Mouse (Mus musculus) thymus, postnatal 36 days (tissue): ENCODE data around the gene Ttc41.

Experiments
- DNase-seq, 2 experiments: peaks; one replicate each; pipeline ENCODE4 v3.0.0; 2022; ENCODE audit warnings: mixed read lengths in 2 of 2

The Ttc41 gene

DNA sequence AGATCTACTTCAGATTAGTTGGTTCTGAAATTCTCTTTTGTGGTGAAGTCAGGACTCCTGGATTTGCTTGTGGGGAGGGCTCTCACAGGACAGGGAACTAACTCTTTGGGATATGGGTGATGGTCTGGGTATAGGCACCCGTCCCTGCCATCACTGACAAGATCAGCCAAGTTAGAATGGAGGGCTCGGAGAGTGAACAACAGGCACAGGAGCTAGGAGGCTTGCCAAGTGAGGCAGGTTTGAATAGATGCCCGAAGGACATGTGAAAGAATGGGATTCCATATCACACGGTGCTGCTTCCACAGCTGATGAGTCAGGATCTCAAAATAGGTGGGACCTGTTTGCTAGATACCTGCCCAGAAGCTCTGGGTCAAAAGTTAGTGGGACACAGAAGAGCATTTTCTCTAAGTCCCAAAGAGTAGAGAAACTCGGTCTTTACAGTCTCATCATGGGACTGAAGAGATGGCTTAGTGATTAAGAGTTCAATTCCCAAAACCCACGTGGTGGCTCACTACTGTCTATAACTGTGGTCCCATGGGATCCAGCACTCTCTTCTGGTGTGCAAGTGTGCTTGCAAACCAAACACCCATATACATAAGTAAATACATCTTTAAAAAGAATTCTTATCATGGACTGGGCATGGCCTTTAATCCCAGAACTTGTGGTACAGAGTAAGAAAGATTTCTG is 50.3 kb downstream of the Ttc41 start:
- DNase-seq, result no peak

DNA sequence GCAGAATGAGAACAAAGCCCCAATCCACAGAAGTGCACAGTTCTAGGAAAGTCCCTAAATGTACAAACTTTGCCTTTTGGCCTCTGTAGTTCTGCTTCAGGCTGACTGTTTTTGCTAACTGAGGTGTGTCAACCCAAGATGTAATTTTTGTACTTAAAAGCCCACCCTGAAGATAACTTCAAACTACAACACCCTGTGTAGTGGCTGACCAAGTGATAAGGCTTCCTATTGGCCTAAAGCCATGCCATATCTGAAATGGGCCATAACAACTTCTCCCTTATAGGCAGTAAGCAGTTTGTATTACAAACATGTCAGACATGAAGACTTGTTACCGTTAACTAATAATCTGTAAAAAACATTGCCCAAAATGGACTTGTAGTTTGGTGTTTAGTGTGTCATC is 52.1 kb downstream of the Ttc41 start:
- DNase-seq, result no peak

DNA sequence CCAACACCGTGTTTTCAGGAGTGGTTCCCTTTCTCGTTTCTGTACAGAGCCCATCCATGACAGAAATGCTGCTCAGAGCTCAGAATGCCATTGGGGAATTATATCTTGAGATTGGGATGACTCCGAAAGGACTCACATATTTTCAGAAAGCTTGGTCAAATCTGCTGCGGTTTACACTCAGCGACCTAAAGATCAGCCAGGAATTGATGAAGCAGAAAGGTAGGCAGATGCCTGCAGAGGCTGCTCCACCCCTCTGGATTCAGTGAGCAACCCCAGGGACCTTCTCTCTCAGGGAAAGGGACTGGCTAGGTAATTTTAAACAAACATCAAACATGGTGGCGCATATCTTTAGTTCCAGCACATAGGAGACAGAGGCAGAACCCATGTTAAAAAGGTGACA is 52.6 kb downstream of the Ttc41 start:
- DNase-seq, result no peak

DNA sequence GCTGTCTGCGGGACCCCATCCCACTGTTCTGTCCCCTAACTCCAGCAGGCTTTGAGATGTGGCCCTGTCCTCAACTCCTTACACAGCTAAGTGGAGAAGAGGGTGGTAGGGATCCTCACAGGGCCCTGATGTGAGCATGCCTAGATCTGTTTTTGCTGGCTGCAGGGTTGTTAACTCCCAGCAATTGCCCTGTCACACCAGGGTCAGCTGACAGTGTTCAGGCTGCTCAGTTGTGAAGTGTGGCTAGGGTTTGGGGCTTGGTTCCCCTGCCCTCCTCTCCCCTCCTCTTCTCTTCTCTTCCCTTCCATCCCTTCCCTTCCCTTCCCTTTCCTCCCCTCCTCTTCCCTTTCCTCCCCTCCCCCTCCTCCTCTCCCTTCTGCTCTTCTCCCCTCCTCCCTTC is 55.6 kb downstream of the Ttc41 start:
- DNase-seq, result no peak

DNA sequence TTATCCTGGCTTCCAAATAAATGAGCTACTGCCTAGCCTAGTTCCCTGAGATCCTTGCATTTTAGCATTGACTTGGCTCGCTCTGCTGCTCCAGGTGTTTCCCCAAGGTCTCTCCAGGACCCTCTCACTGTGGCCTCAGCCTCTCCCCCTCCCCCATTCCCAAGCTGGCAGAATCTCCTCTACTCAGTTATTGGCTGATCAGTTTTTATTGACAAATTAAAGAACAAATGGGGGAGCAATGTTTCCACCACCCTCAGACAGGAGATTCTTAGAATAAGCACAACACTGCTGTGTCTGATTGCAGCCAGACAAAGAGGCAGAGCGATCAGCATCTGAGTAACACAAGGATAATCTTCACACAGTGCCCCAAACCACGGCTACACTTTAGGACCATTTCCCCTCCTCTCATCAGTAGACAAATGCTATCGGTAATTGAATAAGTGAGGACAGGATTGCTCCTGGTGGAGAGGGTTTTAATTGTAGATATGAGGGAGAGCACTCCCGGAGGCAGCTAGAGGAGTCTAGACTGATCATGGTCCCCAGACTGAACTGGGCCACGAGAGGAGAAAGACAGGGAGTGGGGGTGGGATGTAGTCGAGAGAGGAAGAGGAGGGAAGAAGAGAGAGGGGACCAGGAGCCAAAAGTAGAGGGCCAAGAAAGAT is 56.2 kb downstream of the Ttc41 start:
- DNase-seq, result no peak

DNA sequence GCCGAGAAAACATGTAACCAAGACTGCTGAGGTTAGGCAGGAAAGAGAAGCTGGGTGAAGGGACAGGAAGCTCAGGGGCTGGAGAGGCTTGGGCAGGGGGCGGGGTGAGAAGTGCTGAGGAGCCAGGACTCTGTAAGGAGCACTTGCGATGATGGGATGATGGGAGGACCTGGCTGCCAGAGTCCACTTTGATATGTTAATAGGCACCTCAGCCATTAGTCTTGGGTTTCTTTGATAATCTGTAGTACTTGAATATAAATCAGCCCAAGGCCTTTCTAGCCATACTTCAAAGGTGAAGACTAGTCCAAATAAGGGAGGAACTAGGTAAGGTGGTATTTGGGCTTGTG is 56.7 kb downstream of the Ttc41 start:
- DNase-seq, result no peak

DNA sequence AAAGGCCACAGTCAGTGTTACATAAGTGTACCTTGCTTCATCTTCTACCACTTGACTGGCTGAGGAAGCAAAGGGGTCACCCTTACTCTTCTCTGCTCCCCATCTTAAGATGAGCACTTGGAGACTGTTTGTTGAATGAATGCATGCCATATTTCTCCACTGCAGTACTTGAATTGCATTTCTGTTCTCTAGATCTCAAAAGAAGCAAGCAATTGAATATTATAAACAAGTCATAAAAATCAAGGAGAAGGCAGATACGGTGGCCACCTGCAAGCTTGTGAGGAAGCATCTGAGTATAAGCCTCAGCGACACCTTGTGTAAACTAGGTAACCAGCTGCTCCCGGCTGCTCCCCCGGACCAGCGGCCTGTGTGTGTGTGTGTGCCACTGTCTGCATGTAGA is 58.1 kb downstream of the Ttc41 start, which contains the start of gene Gm49358:
Gene Gm49358 (plus strand): TSS at position 301 of the 400 bp plus-strand sequence.
- no peak for DNase-seq

DNA sequence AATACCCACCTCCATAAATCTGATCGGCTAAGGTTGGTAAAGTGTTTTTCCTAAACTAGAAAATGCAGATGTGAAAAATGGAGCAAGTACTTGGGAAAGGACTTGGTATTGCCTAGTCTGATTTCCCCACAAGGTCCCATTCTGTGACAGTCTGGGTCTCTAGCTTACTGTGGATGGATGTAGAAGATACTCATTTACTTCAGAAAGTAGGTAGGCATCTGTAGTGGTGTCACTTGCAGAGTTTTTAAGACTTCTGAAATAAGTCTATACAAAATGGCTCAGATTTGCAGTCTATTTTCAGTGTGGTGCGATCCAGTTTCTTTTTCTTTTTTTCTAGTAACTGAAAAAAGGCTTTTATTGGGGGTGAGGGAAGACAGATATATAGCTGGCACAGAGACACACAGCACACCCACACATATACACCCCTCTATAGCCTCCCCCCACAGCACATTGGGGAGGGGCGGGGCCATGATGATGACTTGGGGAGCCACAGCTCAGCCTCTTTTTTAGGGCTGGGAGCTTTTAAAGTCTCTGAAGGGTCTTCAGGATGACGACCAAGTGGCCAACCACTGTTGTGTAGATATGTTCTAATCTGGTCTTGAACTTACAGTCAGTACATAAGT is 59.8 kb downstream of the Ttc41 start:
- DNase-seq, result no peak

DNA sequence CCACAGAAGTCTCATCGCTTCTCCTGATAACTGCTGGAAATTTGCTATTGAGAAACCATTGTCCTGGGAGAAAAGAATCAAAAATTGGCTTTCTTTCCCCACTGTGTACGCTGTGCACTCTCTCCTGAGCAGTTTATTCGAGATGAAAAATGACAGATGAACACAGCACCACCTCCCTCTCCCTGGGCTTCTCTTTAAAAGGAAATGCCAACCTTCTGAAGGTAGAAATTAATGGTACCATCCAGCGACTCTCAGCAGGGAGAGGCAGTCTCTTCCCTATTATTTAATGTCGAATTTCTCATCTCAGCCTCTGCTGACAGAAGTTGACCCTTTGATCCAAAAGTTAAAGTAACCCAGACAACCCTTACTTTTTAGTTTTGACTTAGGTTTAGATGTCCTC is 63.6 kb downstream of the Ttc41 start:
- no peak for DNase-seq

DNA sequence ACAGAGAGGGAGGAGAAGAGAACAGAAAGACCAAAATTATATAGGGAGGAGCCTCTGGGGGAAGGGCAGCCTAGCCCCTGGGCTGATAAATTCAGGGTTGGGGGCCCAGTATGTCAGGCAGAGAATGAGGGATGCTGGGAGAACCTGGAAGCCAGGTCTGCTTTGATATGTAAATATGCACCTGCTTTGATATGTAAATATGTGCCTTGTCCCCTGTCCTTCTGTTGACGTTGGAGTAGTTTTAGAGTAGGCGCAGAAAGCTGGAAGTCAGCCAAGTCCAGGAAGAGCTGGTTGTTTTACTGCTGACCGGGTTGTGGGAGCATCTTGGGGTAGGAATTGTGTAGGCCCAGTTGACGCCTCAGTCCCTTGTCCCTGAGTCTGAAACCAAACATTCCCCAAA is 64.2 kb downstream of the Ttc41 start:
- DNase-seq, result no peak

DNA sequence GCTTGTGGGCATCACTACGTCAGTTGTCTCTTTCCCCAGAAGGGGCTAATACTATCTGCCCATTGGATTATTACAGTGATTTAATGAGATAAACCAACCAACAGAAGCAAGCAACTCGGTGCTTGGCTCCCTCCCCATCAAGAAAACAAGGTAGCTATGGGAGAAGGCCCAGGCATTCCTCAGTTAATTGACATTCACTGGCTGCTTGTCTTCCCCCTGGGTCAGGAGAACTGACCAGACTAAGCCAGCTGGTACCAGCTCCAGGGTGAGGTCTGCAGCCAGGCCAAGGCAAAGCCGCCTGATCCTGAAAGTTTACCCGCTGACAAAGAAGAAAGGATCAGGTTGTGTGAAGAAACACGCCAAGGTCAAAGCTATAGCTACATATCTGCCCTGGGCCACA is 66.1 kb downstream of the Ttc41 start:
- DNase-seq, result no peak

DNA sequence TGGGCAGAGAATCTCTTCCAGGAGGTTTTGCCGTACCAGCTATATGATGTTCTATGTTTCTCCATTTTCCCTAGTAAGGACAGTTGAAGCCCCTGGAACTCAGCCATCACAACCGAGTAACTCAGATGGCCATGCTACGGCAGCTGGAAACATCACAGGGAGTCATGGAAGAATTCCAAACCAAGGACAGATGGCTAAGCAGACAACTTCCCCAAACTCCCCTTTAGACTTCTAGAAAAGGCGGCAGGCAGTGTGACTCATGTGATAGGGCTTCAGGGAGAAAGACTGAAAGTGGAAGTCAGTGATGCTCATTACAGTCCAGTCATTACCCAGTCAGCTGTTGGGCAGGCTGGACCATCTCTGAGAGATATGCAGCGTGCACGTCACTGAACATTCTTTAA is 66.6 kb downstream of the Ttc41 start:
- no peak for DNase-seq

DNA sequence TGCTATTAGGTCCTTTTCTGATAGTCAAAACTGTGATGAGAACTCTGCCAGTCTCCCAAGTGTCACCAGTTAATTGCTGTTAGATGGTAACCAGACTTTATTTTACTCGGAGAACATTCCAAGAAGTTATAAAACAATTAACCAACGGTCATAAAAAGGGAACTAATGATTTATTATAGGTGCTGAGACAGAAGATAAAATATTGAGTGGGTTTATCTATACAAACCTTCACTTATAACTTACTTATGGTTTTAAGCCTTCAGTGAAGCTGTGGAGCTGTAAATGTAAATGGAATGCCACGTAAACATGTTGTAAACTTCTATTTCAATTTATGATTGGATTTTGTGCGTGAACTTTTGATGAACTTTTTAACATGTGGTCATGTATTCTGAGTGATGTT is 67.7 kb downstream of the Ttc41 start:
- no peak for DNase-seq

DNA sequence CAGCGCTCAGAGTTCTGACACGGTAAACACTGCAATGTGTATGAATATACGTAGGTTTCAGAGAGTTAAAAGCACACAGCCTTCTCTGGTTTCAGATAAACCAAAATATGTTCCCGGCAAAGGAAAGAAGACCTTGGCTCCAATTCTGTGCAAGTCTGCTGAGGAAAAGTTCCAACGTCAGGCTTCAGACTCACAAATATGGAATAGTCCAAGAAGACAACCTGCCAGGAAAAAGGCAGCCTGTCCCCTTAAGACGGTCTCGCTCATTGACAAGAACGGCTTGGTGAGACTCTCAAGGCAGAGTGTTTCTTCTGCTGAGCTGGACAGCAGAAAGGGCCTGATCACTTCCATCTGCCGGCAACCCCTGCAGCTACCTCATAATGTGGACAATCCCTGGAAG is 70.7 kb downstream of the Ttc41 start:
- no peak for DNase-seq

DNA sequence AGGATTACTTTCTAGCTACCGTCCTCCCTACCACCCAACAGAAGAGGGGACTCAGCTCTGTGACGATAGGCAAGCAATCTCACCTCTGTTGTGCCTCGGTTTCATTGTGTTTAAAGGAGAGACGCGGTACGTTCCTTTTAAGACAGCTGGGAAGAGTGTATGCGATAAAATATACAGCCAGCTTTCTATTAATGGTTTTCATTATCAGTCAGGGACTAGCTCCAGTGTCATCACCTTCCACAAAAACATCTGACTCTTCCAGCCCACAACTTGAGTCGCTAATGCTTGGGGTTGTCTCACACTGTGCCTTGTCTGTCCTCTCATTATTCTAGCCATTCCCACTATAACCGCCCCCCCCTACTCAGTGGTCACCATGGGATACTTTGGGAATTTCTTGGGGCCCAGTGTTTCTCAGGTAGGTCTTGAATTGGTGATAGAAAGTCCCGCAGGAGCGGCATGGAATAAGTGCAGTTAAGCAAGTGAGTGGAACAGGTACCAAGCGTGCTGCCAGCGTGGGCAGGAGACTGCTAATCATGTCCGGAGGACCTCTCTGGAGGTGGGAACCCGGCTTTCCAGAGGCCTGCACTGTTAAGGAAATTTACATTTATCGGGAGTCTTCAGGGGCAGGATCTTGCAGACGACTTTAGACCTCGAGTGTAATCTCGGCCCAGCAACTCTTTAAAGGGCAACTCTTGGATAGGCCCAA is 72.2 kb downstream of the Ttc41 start:
- no peak for DNase-seq

DNA sequence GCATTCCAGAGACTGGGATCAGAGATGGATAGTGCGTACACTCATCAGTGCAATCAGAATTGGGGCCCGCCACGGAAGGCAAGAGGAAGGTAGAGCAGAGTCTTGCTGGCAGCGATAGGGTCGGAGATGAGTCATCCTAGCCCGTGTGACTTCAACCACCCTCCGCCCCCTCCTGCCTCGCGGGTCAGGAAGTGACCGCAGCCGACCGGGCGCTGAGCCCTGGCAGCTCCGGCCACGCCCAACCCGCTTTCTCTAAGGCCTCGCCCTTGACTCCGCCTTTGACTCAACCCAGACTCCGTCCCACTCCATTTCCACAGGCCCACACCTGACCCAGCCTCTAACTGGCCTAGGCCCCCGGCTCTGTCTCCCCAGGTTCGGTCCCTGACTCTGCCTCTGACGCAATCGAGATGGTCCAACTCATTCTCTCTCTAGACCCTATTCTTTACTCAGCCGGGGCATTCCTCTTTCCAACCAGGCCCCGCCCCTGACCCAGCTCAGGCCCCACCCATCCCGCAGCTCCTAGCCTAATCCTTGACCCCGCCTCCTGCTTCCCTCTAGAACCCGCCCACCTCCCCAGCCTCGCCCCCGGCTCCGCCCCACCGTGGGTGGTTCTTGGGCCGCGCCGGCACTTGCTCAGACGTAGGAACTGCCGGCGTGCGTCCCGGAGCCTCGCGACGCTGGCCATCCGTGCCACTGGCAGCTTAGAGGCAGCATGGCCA is 72.9 kb downstream of the Ttc41 start, which contains the start of gene Nt5dc3:
Gene Nt5dc3 (plus strand): TSS at position 608 of the 719 bp plus-strand sequence.
- peak; percentile 96 to 97 for DNase-seq

DNA sequence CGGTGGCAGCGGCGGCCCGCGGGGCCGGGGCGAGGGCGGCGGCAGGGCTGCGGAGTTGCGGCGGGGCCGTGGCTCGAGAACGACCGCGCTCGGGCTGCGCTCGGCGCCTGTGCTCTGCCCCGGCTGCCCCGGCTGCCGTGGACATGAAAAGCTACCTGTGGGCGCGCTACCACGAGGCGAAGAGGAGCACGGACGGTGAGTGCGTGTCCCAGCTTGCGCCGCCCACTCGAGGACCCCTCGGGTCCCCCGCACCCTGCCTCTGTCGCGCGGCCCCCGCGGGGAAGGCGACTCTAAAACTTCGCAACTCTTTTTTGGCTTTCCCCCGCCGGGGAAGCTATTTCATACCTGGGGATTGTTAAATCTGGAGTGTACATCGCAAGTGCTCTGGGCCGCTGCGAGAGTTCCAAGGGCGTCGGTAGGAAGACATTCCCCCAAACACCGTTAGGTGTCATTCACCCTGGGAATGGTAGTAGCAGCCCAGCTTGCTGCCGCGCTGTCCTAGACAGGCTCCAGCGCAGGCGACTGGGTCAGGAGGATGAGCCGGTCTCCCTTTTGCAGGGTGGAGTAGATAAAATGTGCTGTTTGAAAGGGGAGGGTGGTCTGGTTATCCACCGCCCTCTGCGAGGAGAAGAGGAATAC is 73.6 kb downstream of the Ttc41 start:
- peak in 1 of 2 experiments; percentile 31 for DNase-seq

DNA sequence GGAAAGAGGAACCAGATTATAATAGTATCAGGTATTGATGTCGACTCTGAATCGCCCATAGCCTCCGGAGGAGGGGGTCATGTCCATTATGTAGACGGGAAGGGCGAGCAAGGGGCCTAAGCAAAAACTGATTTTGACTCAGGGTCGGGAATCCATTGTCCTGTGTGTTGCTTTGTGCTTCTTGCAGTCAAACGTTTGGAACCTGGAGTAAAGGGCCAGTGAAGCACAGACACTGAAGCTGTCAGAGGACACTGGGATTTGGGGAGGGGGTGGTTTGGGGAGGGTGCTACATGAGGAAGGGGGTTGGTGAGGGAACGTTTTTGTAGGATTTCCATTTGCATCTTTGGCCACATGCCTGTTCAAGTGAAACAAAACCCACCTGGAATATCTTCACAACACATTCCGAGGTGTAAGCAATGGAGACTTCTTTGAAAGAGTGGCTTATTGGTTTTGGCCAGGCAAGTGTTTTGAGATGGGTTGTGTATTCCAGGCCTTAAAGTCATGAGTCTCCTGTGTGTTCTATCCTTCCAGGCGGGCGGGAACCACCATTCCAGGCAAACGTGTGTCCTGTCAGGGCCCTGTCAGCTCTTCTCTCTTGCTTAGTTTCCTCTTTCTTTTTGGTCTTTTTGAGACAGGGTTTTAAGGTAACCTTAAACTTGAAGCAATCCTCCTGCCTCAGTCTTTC is 74.3 kb downstream of the Ttc41 start:
- DNase-seq, result no peak

DNA sequence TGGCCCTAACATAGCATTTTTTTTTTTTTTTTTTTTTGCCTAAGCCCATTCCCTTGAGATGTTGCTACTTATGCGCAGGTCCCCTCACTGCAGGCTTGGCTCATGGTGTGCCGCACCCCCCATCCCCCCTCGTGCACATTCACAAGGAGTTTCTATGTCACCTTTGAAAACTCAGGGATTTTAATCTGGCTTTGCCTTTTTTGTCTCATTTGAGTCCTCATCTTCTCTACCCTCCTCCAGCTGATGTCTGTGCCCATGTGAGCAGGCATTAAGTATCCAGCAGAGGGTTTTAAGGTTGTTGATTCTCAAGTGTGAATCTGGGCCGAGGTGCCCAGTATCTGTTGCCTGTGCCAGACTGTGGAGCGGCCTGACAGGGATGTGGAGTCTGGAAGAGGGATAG is 76.0 kb downstream of the Ttc41 start:
- DNase-seq, result no peak

DNA sequence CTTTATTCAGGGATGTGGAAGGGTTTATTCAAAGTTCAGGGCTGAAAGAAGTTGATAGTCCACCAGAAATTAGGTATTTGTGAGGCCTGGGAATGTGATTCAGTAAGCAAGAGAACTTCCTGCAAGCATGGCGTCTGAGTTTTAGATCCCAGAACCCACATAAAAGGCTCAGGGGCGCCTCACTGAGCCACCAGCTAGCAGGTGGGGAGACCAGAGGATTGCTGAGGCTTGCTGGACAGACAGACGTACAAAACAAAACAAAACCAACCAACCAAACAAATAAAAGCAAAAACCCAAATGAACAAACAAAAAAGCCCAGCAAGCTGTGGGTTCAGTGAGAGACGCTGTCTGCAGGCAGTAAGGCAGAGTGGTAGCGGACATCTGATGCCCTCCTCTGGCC is 77.0 kb downstream of the Ttc41 start:
- no peak for DNase-seq

DNA sequence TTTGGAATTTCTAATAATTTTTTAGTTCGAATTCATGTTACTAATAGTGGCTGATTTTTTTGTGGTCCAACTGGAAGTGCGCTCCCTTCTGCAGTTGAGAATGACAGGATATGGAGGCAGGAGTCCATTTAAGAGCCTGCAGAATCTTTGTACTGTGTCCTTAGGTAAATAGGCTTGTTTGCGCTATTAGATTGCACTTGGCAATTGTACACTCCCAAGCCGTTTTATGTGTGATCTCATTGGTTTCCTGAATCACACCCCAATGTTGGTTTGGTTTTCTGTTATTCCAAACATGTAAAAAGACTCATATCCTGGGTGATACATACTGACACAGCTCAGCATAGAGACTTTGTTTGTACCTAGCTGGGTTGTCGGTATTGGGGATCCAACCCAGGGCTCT is 78.0 kb downstream of the Ttc41 start:
- DNase-seq, result no peak

DNA sequence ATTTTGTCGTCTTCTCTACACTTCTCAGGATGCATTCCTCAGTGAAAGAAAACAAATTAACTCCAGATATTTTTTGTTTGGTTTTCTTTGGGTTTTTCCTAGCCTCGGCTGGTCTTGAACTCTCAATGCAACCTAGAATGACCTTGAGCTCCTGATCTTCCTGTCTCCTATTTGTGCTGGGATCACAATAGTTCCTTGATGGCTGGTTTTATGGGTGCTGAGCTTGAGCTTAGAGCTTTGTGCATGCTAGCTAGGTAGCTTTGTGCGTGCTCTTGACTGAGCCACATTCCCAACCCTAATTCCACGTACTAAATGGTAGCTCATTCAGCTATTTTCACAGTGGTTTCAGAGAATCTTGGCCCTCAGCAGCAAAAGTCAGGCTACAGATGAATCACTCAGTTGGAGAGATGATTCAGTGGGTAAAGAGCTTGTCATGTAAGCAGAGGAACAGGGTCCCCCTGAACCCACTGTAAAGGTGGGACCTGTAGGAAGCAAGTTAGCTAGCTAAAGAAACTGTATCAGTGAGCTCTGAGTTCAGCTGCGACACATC is 78.6 kb downstream of the Ttc41 start:
- DNase-seq, result no peak
